ENCODE assay signal across 8 mouse cellular contexts in genomic region chr17:34628644-34628967, GRCm38 (mm10). TPM values are rescaled to one million over a fixed set of nuclear protein-coding genes. Genes with fewer than 3 reads are reported as not detected.
A peak's percentile ranks its signal among the peaks of the same experiment; 100 is the strongest.
DNase-seq lines count a peak whose midpoint lies in the region; ATAC-seq lines count a peak whose summit lies in the region.

No protein-coding gene starts in this region.

- 25% methylated on average over 5 of the region's 5 CpGs for WGBS in kidney, embryonic 16.5 days
- 12% methylated on average over 5 of the region's 5 CpGs for WGBS in forebrain, embryonic 10.5 days
- 36% methylated on average over 5 of the region's 5 CpGs for whole genome bisulfite sequencing in limb, embryonic 15.5 days
- WGBS in stomach, embryonic 16.5 days: 22% methylated on average over 5 of the region's 5 CpGs

- intact Hi-C loops in gastrocnemius, postnatal 36 days (cut with DNase I): no loop called here

- 0 out of 2 replicates have a peak, but pooled peaks cover 11% of the 10 kb centered on the region for H3K36me3 ChIP-seq in kidney, embryonic 16.5 days (ENCODE audit: insufficient read depth, low read length)
- H3K36me3 ChIP-seq in forebrain, embryonic 10.5 days (replicated peaks): peaks cover 15% of the 10 kb centered on the region
- peaks cover 14% of the 10 kb centered on the region for H3K36me3 ChIP-seq in limb, embryonic 15.5 days
- H3K36me3 ChIP-seq in stomach, embryonic 16.5 days (ENCODE audit: control insufficient read depth, insufficient read depth, low read length): no peaks in the 10 kb centered on the region

- DNase-seq in kidney, postnatal 25 days: no peak
- no peak for DNase-seq in forebrain, embryonic 10.5 days (ENCODE audit: extremely low spot score, low spot score)
- DNase-seq in embryo, embryonic 10 days (ENCODE audit: low spot score): no peak
- no peak for DNase-seq in Muller cell, postnatal 12 days (ENCODE audit: inconsistent ontology term)
- no peak for DNase-seq in gastrocnemius, postnatal 36 days

- peaks cover 26% of the 10 kb centered on the region for H3K27me3 ChIP-seq in kidney, embryonic 16.5 days (ENCODE audit: insufficient read depth, low read length)
- peaks cover 56% of the 10 kb centered on the region for H3K27me3 ChIP-seq in forebrain, embryonic 10.5 days (ENCODE audit: poor library complexity, severe bottlenecking)
- peaks cover 33% of the 10 kb centered on the region for H3K27me3 ChIP-seq in limb, embryonic 15.5 days
- H3K27me3 ChIP-seq in stomach, embryonic 16.5 days (ENCODE audit: control insufficient read depth, insufficient read depth, low read length): peaks cover 21% of the 10 kb centered on the region

- H3K9ac ChIP-seq in kidney, embryonic 16.5 days (replicated peaks; ENCODE audit: low read length): peak overlapping the region; percentile 87
- H3K9ac ChIP-seq in limb, embryonic 15.5 days: no peak overlapping the region
- peak overlapping the region; percentile 91 for H3K9ac ChIP-seq in stomach, embryonic 16.5 days (ENCODE audit: low read length)

- peak overlapping the region; percentile 98 for H3K27ac ChIP-seq in kidney, embryonic 16.5 days (ENCODE audit: low read length)
- H3K27ac ChIP-seq in forebrain, embryonic 10.5 days: peak overlapping the region; percentile 89
- H3K27ac ChIP-seq in limb, embryonic 15.5 days: peak overlapping the region; percentile 96
- peak overlapping the region; percentile 99 for H3K27ac ChIP-seq in stomach, embryonic 16.5 days (ENCODE audit: low read length)

- H3K9me3 ChIP-seq in kidney, embryonic 16.5 days (ENCODE audit: low read length): no peaks in the 10 kb centered on the region
- H3K9me3 ChIP-seq in forebrain, embryonic 10.5 days: no peaks in the 10 kb centered on the region
- no peaks in the 10 kb centered on the region for H3K9me3 ChIP-seq in limb, embryonic 15.5 days
- H3K9me3 ChIP-seq in stomach, embryonic 16.5 days (replicated peaks; ENCODE audit: control insufficient read depth, low read length): no peaks in the 10 kb centered on the region

- ATAC-seq in kidney, embryonic 16.5 days (ENCODE audit: low FRiP score, low TSS enrichment): no peak
- no peak for ATAC-seq in limb, embryonic 15.5 days (ENCODE audit: insufficient number of reproducible peaks, low FRiP score, low TSS enrichment, low read depth)
- no peak for ATAC-seq in stomach, embryonic 16.5 days (ENCODE audit: insufficient read depth, low FRiP score)

- H3K4me2 ChIP-seq in kidney, embryonic 16.5 days (replicated peaks; ENCODE audit: low read depth, low read length): peak overlapping the region; percentile 87
- H3K4me2 ChIP-seq in limb, embryonic 15.5 days: peak overlapping the region; percentile 90
- H3K4me2 ChIP-seq in stomach, embryonic 16.5 days (ENCODE audit: low read depth, low read length): peak overlapping the region; percentile 70

- H3K4me1 ChIP-seq in kidney, embryonic 16.5 days (ENCODE audit: insufficient read depth, low read length): peaks cover 54% of the 10 kb centered on the region
- peaks cover 72% of the 10 kb centered on the region for H3K4me1 ChIP-seq in forebrain, embryonic 10.5 days
- peaks cover 61% of the 10 kb centered on the region for H3K4me1 ChIP-seq in limb, embryonic 15.5 days
- peaks cover 46% of the 10 kb centered on the region for H3K4me1 ChIP-seq in stomach, embryonic 16.5 days (ENCODE audit: control insufficient read depth, insufficient read depth, low read length)

- peak overlapping the region; percentile 84 for H3K4me3 ChIP-seq in kidney, embryonic 16.5 days (ENCODE audit: low read length)
- peak overlapping the region; percentile 80 for H3K4me3 ChIP-seq in forebrain, embryonic 10.5 days
- H3K4me3 ChIP-seq in limb, embryonic 15.5 days: peak overlapping the region; percentile 78
- peak overlapping the region; percentile 87 for H3K4me3 ChIP-seq in stomach, embryonic 16.5 days (replicated peaks; ENCODE audit: low read length)

RNA-seq across cellular contexts. Expression of gene Ppt2, which starts 0.3 kb away (rescaled TPM):
- 47.3 and 53.7 TPM in 2 replicates for polyA plus RNA-seq in kidney, embryonic 16.5 days (2015; fragmentation: Nextera tagmentation; extraction: Ambion mirVana)
- 22.1 and 22.4 TPM in 2 replicates for polyA plus RNA-seq in forebrain, embryonic 10.5 days (2016; fragmentation: Nextera tagmentation; extraction: Ambion mirVana)
- polyA plus RNA-seq in limb, embryonic 15.5 days (2015; fragmentation: Nextera tagmentation; extraction: Ambion mirVana): 26.8 and 29.9 TPM in 2 replicates
- polyA plus RNA-seq in stomach, embryonic 16.5 days (2015; fragmentation: Nextera tagmentation; extraction: Ambion mirVana): 25.2 and 25.7 TPM in 2 replicates
- total RNA-seq in gastrocnemius, postnatal 36 days (2021): 10 to 100 TPM; 36.2 to 40.0 TPM

RNA-seq across cellular contexts. Expression of gene Prrt1, which starts 0.7 kb away (rescaled TPM):
- 0.23 and 0.29 TPM in 2 replicates for polyA plus RNA-seq in kidney, embryonic 16.5 days (2015; fragmentation: Nextera tagmentation; extraction: Ambion mirVana)
- 0.54 and 0.62 TPM in 2 replicates for polyA plus RNA-seq in forebrain, embryonic 10.5 days (2016; fragmentation: Nextera tagmentation; extraction: Ambion mirVana)
- 0.46 and 0.60 TPM in 2 replicates for polyA plus RNA-seq in limb, embryonic 15.5 days (2015; fragmentation: Nextera tagmentation; extraction: Ambion mirVana)
- polyA plus RNA-seq in stomach, embryonic 16.5 days (2015; fragmentation: Nextera tagmentation; extraction: Ambion mirVana): 0.31 and 0.45 TPM in 2 replicates
- total RNA-seq in gastrocnemius, postnatal 36 days (2021): 1 to 10 TPM in 1 of 2 experiments, under 1 TPM in 1; 0.35 to 1.5 TPM

RNA-seq across cellular contexts. Expression of gene Egfl8, which starts 12.8 kb away (rescaled TPM):
- 4.0 and 6.0 TPM in 2 replicates for polyA plus RNA-seq in kidney, embryonic 16.5 days (2015; fragmentation: Nextera tagmentation; extraction: Ambion mirVana)
- polyA plus RNA-seq in forebrain, embryonic 10.5 days (2016; fragmentation: Nextera tagmentation; extraction: Ambion mirVana): 1.6 and 3.1 TPM in 2 replicates
- 8.3 and 13.4 TPM in 2 replicates for polyA plus RNA-seq in limb, embryonic 15.5 days (2015; fragmentation: Nextera tagmentation; extraction: Ambion mirVana)
- polyA plus RNA-seq in stomach, embryonic 16.5 days (2015; fragmentation: Nextera tagmentation; extraction: Ambion mirVana): 3.5 and 4.8 TPM in 2 replicates
- 1 to 10 TPM; 1.3 to 2.6 TPM for total RNA-seq in gastrocnemius, postnatal 36 days (2021)

RNA-seq across cellular contexts. Expression of gene Fkbpl, which starts 16.0 kb away (rescaled TPM):
- polyA plus RNA-seq in kidney, embryonic 16.5 days (2015; fragmentation: Nextera tagmentation; extraction: Ambion mirVana): 17.5 and 17.7 TPM in 2 replicates
- 14.8 and 15.5 TPM in 2 replicates for polyA plus RNA-seq in forebrain, embryonic 10.5 days (2016; fragmentation: Nextera tagmentation; extraction: Ambion mirVana)
- 15.5 and 17.1 TPM in 2 replicates for polyA plus RNA-seq in limb, embryonic 15.5 days (2015; fragmentation: Nextera tagmentation; extraction: Ambion mirVana)
- 13.1 and 14.4 TPM in 2 replicates for polyA plus RNA-seq in stomach, embryonic 16.5 days (2015; fragmentation: Nextera tagmentation; extraction: Ambion mirVana)
- total RNA-seq in gastrocnemius, postnatal 36 days (2021): 1 to 10 TPM; 6.0 to 8.2 TPM

RNA-seq across cellular contexts. Expression of gene Atf6b, which starts 18.3 kb away (rescaled TPM):
- polyA plus RNA-seq in kidney, embryonic 16.5 days (2015; fragmentation: Nextera tagmentation; extraction: Ambion mirVana): 103 and 106 TPM in 2 replicates
- 105 and 106 TPM in 2 replicates for polyA plus RNA-seq in forebrain, embryonic 10.5 days (2016; fragmentation: Nextera tagmentation; extraction: Ambion mirVana)
- 85.4 and 88.3 TPM in 2 replicates for polyA plus RNA-seq in limb, embryonic 15.5 days (2015; fragmentation: Nextera tagmentation; extraction: Ambion mirVana)
- 73.5 and 78.0 TPM in 2 replicates for polyA plus RNA-seq in stomach, embryonic 16.5 days (2015; fragmentation: Nextera tagmentation; extraction: Ambion mirVana)
- total RNA-seq in gastrocnemius, postnatal 36 days (2021): 1 to 10 TPM; 5.7 to 6.6 TPM
